Mouse (Mus musculus) spleen, embryonic (tissue): ENCODE data around the gene Pik3ap1.
"Not testable (repeated sequence)": the region's sequence is repeated elsewhere in the genome, so short reads cannot be mapped to it uniquely, and the experiment has no call there.

Experiments used
- CTCF ChIA-PET: fragments of 350-600 bp; sonication (Branson Sonifier 250); formaldehyde crosslinking; loops from one replicate; lab custom pipeline; 2022; lab: Charles Lee

Gene Pik3ap1

DNA sequence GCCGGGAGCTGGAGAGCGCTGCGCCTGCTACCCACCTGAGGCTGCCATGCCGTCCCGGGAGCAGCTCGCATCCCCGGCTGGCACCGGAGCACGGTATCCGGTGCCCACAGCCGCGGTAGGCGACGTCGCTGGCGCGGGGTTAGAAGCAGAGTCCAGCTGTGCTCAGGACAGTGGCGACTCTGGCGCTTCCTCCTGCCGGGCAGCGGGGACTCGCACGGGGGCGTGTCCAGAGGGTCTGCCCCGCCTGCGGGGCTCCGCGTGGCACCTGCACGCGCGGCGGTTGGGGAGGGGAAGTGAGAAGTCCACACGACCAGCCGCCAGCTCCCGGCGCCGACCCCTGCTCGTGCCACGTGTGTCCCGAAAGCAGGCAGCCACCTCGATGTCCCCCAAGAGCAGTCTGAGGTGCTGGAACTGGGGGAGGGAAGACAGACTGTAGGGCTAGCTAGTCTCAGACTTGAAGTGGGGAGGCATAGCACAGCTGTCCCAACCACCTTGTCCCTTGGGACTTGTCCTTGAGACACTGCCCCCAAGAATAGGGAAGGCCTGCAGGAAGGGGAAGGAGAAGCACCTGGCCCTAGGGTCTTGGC lies at the start of gene Pik3ap1:
Gene Pik3ap1 (minus strand): TSS at position 181 of the 587 bp plus-strand sequence.
- CTCF ChIA-PET = interaction anchor here (0.6 to 1.3 kb wide), 5 partner anchors 15 to 175 kb away, joined by 3 to 5 read pairs (median 3); no protein-coding TSS in a partner anchor

DNA sequence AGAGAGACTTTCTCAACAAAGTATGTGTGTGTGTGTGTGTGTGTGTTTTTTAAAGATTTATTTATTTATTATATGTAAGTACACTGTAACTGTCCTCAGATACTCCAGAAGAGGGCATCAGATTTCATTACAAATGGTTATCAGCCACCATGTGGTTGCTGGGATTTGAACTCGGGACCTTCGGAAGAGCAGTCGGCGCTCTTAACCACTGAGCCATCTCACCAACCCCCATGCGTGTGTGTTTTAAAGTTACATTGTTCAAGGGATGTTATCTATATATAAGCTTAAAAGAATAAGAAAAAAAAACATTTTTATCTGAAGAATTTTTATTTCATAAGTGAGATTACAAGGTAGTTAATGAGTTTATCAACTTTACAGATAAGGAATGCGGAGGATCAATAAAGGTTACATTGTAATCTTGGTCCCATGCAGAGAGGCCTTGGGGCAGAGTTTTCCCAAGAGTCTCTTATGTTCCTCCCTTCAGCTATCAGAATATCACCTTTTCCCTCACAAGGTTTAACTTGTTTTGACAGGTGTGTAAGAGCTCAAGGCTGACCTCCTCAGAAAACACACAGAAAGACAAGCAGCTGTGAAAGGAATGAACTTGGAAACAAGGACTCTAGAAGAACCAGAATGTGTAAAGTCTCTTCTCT lies 46.7 kb upstream of the Pik3ap1 start:
- CTCF ChIA-PET = not testable (repeated sequence)

DNA sequence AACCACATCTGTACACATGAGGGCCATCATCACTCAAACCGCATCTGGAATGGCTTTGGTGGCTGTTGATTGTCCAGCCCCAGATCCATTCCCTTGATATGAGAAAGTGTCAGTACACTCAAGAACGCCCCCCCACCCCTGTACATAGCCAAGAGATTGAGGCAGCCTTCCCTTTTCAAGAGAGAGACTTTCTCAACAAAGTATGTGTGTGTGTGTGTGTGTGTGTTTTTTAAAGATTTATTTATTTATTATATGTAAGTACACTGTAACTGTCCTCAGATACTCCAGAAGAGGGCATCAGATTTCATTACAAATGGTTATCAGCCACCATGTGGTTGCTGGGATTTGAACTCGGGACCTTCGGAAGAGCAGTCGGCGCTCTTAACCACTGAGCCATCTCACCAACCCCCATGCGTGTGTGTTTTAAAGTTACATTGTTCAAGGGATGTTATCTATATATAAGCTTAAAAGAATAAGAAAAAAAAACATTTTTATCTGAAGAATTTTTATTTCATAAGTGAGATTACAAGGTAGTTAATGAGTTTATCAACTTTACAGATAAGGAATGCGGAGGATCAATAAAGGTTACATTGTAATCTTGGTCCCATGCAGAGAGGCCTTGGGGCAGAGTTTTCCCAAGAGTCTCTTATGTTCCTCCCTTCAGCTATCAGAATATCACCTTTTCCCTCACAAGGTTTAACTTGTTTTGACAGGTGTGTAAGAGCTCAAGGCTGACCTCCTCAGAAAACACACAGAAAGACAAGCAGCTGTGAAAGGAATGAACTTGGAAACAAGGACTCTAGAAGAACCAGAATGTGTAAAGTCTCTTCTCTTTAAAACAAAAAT lies 41.2 kb upstream of the Pik3ap1 start:
- CTCF ChIA-PET = not testable (repeated sequence)

DNA sequence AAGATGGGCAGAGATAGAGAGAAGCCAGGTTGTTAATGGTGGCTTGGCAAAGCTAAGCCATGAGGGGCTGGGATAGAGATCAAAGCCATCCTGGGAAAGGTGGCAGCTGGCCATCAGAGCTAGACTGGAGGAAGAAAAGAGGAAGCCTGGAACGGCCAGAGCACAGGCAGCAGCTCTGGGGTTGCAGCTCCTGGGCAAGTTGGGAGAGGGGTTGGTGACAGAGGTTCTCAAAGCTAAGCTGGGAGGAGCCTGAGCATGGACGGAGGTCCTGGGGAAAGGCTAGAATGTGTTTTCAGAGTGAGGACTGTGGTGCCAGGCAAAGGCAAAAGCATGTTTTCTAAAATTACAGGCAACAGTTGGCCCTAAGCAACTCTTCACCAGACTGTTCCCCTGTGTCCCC lies 36.4 kb upstream of the Pik3ap1 start:
- CTCF ChIA-PET = no interaction called here

DNA sequence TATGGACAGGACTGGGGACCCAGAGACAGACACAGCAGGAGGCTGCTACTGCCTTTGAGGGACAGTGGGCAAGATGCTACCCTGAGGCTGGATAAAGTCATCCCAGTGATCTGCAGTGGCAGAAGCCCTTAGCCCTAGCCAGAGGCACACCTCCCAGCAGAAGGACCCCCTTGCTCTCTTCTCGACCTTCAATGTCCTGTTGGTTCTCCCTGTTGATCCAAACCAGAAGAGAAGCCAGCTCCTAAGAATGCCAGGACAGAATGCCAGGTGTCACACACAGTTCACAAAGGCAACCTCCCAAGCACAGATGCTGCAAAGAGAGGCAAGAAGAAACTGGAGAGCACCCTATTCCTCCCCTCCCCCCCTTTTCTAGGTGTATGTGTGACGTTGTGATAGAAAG lies 33.9 kb upstream of the Pik3ap1 start:
- CTCF ChIA-PET = interaction anchor here (0.6 kb wide), 1 partner anchor 24 kb away, joined by 3 read pairs; no protein-coding TSS in a partner anchor

DNA sequence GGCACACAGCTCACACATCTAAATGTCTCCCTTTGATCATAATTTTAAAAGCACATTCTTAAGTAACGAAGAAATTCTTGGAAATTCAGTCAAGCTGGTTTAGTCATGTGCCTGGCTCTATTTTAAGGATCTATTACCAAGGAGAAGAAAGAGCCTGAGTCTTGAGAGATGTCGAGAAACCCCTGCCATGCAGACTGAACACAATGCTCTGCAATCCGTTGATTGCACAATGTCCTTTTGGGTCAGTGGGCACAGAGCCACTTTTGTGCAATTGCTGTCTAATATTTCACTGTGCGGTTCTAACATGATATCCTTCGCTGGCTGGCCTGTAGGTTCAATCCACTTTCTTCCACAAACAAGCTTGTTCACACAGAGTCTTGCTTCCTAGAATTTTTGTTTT lies 33.1 kb upstream of the Pik3ap1 start:
- CTCF ChIA-PET = no interaction called here

DNA sequence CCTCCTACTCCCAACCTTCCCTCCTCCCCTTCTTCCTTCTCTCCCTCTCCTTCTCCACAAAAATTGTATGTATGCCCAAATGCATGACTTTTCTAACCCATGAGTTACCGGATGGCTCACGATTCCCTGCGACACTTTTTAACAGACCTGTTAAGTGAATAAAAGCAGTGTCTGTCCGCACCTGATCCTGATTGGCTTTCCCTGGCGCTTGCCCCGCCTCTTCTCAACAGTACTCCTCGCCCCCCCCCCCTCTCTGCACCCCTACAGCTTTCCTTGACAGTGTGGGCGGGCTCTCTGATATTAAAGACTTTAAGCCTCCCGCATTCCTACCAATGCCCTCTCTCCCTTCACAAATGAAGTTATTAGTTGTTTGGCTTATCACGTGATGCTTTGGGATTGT lies 31.3 kb upstream of the Pik3ap1 start:
- CTCF ChIA-PET = interaction anchor here (0.7 kb wide), 1 partner anchor 345 kb away, joined by 4 read pairs; no protein-coding TSS in a partner anchor

DNA sequence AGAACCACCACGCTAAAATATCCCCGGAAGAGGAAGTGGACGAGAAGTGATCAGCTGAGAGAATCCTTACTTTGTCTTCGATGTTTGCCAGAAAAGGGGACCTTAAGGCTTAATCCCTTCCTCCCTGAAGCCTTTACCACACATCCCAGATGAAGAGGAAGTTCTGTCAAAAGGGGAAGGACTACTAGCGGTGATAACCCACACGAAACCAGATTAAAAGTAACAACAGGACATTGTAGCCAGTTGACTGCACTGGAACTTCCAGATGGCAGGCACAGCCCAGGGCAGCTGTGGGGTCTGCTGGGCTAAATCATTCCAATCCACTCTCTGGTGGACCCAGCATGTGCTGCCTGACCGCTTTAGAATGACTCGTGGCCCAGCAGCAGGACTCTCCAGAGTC lies 17.7 kb upstream of the Pik3ap1 start:
- CTCF ChIA-PET = interaction anchor here (0.7 kb wide), 2 partner anchors 131 to 587 kb away, joined by 5 read pairs; no protein-coding TSS in a partner anchor

DNA sequence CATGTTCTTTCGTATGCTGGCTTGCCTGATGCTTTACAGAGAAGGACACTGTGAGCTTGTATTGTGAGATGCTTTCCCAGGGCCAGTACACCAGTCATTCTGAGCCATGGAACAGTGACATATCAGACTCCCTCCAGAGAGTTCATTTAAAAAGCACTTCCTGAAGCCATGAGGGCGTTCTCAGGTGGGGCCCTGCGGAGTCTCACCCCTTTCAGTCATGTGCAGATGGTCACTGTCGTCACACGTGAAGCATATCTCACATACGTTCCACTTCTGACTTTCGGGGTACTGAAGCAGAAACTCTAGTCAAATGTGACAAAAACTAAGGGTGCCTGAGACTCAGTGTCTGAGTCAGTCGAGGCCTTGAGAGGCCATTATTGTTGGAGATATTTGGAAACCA lies 6.0 kb upstream of the Pik3ap1 start:
- CTCF ChIA-PET = interaction anchor here (0.8 to 1.5 kb wide), 2 partner anchors 9 to 15 kb away, joined by 4 to 6 read pairs; no protein-coding TSS in a partner anchor

DNA sequence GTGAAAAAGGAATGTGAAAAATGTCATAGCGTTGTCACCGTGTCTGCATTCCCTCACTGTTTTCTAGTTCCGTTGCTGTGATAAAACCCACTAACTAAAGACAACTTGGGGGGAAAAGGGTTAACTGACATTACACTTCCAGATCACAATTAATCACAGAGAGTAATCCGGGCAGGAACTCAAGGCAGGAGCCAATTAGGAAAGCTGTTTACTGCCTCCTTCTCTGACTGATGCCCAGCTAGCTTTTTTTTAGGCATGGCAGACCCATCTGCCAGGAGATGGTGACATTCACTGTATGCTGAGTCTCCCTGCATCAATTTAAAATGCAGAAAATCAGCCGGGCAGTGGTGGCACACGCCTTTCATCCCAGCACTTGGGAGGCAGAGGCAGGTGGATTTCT lies 4.4 kb upstream of the Pik3ap1 start:
- CTCF ChIA-PET = interaction anchor here (0.7 to 1.2 kb wide), 2 partner anchors 47 to 76 kb away, joined by 4 read pairs; no protein-coding TSS in a partner anchor

DNA sequence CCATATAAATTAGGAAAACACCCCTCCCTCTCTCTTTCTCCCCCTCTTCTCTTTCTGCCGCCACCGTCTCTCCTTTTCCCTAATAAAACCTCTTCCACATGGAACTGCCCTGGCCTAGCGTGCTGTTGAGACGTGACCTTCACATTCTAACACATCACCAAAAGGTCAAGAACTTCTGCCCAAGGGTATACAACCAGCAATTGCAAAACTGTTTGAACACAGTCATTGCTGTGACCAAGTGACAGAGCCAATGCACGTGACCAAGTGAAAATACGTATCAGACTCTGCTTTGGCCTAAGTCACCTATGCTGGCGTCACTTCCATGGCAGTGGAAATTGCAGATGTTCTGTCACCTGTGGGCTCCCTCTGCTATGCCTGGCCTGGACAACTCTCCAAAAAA lies 3.3 kb upstream of the Pik3ap1 start:
- CTCF ChIA-PET = interaction anchor here (0.6 kb wide), 1 partner anchor 90 kb away, joined by 11 read pairs; no protein-coding TSS in a partner anchor

DNA sequence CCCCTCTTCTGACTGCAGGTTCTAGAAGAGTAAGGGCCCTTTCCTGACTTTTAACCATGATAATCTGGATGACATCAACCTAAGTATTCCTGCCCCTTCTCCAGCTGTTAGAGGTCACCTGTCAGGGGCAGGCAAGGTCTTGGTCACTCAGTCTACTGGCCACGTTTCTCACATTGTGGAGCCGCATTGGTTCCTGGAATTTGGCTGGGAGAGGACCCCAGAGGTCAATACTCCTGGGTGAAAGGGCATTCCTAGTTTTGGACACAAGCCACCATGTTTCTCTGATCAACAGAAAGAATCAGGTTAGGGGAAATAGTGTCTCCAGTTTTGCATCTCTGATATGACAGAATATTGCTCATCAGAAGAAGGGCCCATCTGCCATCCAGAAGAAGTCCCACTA lies 2.4 kb upstream of the Pik3ap1 start:
- CTCF ChIA-PET = no interaction called here

DNA sequence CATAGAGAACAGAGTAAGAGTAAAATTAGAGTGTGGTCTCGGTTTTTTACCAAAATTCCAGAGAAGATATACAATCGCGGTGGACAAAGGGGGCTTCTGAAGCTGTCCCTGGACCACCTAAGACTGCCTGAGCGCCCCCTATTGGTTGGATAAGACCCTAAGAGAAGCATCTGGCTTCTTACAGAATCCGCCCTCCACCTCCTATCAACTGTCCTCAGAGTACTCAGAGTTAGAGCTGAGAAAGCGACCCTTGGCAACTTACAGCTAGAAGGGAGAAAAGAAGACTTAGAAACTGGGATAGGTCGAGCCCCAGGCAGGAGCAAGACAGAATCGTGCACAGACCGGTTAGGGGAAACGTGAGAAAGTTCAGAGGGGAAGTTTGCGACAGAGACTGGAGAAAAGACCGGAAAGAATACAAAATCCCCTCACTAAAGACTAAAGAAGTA lies 473 bp downstream of the Pik3ap1 start:
- CTCF ChIA-PET = interaction anchor here (0.6 to 1.7 kb wide), 5 partner anchors 15 to 69 kb away, joined by 3 to 5 read pairs (median 5); no protein-coding TSS in a partner anchor

DNA sequence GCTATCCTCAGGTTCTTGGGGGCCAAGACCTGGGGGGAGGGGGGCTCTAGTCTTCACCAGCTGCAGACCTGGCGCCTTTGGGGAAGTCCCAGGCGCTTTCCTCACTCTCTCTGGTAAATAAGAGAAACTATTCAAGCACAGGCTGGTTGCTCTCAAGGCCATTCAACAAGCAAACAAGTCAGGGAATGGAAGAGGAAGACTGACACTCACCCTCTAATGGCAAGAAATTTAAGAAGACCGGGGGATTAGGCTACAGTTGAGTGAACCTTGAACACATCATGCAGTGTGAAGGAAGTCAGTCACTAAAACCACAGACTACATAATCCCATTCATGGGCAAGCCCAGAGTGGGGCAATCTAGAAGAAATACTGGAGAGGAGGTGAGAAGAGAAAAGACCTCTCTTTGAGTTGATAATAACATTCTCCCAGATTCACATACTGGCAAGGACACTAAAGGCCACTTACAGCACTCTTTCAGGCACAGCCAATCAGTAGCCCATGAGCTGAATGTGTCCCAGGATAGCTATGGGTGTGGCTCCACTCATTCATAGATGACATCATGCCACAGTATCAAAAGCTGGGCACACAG lies 2.4 kb downstream of the Pik3ap1 start:
- CTCF ChIA-PET = interaction anchor here (0.6 to 1.7 kb wide), 4 partner anchors 8 to 65 kb away, joined by 3 to 6 read pairs (median 5); no protein-coding TSS in a partner anchor

DNA sequence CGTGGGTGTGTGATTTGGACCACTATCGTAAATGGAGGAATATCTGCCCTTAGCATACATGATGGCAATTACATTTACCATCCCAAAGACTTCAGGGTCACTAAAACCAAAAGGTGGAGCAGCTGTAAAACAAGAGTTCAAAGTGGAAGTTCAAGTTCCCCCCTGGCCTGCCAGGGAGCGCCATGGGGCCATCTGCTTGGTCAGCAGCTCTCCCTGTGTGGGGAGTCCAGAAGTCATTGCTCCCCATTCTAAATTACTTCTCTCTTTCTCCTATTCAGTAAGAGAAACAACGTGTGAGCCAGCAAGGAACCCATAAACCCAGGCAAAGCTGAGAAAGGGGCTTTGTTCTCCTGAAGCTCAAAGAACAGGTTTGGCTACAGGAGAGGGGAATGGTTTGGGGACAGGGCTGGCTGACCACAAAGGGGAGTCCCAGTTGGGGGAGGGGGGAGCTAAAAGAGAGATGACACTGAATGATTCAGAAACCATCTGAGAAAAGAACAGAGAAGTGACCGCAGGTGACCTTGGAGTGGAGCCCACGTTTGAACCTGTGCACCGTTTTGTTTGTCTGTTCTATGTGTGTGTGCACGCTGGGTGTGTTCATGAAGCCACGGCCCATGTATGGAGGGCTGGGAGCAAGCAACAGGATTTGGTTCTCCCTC lies 3.2 kb downstream of the Pik3ap1 start:
- CTCF ChIA-PET = interaction anchor here (0.6 to 1.4 kb wide), 2 partner anchors 9 to 85 kb away, joined by 4 to 6 read pairs; no protein-coding TSS in a partner anchor

DNA sequence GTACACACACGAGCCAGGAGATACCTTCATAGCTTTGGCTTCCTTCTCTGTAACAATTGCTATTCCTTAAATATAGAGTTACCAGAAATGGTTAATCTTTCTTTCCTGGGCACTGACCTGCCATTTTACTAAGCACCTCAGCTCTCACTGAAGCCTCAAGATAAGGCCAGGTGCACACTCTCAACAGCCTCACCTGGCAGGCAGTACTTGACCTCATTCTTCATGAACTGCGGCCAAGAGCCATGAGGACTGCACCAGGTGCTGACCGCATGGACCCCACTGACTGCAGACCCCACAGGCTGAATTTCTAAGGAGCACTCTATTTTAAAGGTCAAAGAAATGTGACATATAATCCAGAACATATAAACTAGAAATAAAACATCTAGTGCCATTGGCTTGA lies 5.7 kb downstream of the Pik3ap1 start:
- CTCF ChIA-PET = interaction anchor here (0.9 kb wide), 1 partner anchor 22 kb away, joined by 3 read pairs; no protein-coding TSS in a partner anchor

DNA sequence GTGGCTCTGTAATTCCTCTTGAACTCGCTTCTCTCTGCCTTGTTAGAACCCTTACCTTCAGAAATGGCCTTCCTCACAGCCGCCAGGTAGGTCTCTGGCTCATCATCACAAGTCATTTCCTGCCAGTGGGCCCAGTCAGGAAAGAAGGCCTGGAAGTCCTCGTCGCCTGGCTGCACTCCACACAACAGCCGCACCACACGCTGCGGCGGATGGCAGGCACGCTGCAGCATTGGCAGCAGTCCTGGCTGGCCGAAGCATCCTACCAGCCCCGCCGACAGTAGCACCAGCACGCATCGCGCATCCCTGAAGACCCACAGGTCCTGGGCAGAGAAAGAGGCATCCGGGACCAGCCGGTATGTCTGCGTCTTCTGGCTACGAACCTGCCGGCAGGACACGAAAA lies 9.1 kb downstream of the Pik3ap1 start:
- CTCF ChIA-PET = interaction anchor here (1.0 kb wide), 1 partner anchor 15 kb away, joined by 4 read pairs; no protein-coding TSS in a partner anchor

DNA sequence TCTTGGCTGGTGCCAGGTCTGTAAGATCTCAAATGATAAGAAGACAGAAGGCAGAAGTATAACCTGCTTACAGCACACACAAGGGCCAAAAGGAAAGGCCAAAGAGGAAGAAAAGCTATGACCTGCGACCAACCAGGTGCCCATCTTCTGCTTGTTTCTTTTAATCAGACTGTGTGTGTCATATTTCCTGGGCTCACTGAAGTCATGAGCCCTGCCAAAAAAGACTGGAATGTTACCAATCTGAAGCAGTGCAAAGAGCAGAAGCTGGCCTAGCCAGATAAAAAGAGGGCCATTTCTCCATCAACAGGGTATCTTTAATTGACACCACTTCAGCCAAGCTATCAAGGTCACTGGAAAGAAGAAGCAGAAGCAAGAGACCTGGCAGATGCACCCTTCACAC lies 9.8 kb downstream of the Pik3ap1 start:
- CTCF ChIA-PET = no interaction called here

DNA sequence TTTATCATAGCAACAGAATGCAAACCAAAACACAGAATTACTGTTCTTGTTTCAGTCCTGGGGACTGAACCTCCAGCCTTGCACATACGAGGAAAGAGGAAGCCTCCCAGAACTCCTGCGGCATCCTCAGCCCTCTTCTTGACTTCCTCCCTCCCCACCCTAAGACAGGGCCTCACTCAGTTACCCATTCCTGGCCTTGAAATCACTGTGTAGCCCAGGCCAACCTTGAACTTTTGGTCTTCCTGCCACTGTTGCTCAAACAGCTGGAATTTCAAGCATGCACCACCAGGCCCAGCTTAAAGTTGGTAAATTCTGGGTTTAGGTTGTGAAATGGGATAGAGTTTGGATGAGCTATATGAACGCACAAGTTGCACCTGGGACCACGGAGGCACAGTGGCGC lies 10.2 kb downstream of the Pik3ap1 start:
- CTCF ChIA-PET = interaction anchor here (1.9 kb wide), 1 partner anchor 8 kb away, joined by 5 read pairs; no protein-coding TSS in a partner anchor

DNA sequence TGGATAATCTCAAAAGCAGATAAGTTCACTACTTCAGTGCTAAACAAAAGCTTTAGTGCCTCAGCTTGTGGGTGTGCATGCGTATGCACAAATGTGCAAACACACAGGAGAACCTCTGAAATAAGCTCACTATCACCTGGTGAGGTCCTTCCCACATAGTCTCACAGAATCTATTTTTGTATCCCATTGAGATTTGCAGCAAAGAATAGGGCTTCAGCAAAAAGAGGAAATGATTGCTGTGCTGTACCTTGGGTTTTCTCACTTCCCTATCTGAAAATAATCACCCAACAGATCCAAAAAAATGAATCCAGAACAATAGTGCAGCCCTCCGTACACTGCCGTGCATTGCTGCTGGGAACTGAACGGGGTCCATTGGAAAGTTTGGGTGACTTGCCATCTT lies 12.6 kb downstream of the Pik3ap1 start:
- CTCF ChIA-PET = interaction anchor here (0.6 to 0.7 kb wide), 2 partner anchors 47 to 553 kb away, joined by 3 read pairs; no protein-coding TSS in a partner anchor
